Mouse (Mus musculus) monocyte, adult 2 months (primary cell): Measurements from ENCODE around the gene Olfr968.

Source experiments
- DNase-seq, 2 experiments: peaks; one replicate each; pipeline ENCODE4 v3.0.0; 2022; ENCODE audit warnings: low spot score in 2 of 2, low read depth in 1 of 2

The Olfr968 gene

GRCm38 (mm10) chr9:39783153-39783552 is at the start of gene Olfr968:
Gene Olfr968 (minus strand): TSS chr9:39783253.
- no peak for DNase-seq

- no peak for DNase-seq
Observed at GRCm38 (mm10) chr9:39808560-39808959, 25.5 kb upstream of the Olfr968 start, which contains the start of gene Olfr970. Gene Olfr970 (plus strand): TSS chr9:39808860.

DNA sequence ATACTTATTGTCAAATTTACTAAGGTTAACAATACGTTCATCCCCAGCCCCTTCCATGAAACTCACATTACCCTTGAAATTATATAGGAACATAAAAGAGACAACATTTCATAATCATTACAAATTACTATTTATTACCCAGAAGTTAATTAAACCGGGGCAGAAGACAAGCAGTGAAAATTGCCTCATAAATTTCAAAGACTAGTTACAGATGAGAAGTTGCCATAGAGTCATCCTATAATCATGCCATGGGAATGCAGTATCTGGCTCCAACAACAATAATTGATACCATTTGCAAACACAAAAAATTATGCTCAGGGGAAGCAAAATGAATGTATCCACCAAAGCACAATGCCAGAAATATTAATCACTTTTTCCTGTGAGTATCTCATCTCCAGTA is 7.5 kb upstream of the Olfr968 start, which contains the start of gene Olfr969:
Gene Olfr969 (plus strand): TSS at position 388 of the 400 bp plus-strand sequence.
- DNase-seq = no peak

- DNase-seq = no peak
Observed at GRCm38 (mm10) chr9:39746428-39746827, 36.6 kb downstream of the Olfr968 start.

DNA sequence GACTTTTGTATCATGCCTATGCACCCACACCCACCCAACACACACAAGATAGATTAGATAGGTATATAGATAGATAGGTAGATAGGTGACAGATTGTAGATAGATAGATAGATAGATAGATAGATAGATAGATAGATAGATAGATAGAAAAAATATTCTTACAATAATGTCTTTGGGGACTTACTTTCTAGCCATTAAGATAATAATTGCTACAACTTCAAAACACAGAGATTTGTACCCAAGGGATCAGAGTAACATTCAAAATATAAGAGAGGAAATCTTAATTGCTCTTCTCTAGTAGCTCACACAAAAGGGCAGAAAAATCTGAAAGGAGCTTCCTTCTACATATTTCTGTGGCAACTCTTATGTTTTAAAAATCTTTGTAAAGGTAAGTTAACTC is 37.1 kb downstream of the Olfr968 start, which contains the start of gene Olfr967:
Gene Olfr967 (plus strand): TSS at position 301 of the 400 bp plus-strand sequence.
- no peak for DNase-seq

GRCm38 (mm10) chr9:39740741-39741140 is 42.3 kb downstream of the Olfr968 start:
- no peak for DNase-seq

DNA sequence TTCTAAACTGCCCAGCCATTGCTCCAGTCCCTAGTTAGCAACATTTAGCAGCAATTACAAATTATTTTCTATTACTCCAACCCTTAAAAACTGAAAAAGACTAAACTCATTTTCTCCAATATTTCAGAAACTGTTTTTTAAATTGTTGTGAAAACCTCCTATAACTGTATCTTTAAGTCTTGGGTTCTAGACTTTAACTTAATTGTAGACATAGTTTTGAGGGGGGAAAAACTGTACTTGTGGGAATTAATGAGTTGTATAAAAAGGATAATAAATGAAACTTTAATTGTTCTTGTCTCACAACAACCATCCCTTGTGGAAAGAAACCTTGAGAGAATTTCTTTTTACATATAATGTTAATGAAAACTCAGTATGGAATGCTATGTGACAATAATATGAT is 52.4 kb downstream of the Olfr968 start, which contains the start of gene Olfr150:
Gene Olfr150 (plus strand): TSS at position 301 of the 400 bp plus-strand sequence.
- DNase-seq = no peak
